Mouse (Mus musculus) neural tube, embryonic 12.5 days (tissue): Measurements from ENCODE around the gene Trabd2b. TPM values are rescaled to one million over a fixed set of nuclear protein-coding genes. Genes with fewer than 3 reads are reported as not detected.

ENCODE experiments used
- ATAC-seq: fragments of 200-750 bp; cut with Nextera tagmentation; 2 replicates; pipeline ENCODE4 v1.8.0; 2017; ENCODE audit warnings: low read depth, mild to moderate bottlenecking, moderate TSS enrichment, moderate library complexity; ENCODE audit not compliant: low FRiP score
- H3K27ac ChIP-seq: fragments of 300-500 bp; sonication (generic); 2 replicates; pipeline ENCODE4 v1.5.1; 2016
- H3K27me3 ChIP-seq: fragments of 300-500 bp; sonication (generic); replicated peaks from 2 replicates; pipeline ENCODE4 v1.6.1; 2016; ENCODE audit warnings: mild to moderate bottlenecking
- H3K36me3 ChIP-seq: fragments of 300-500 bp; sonication (generic); 2 replicates; pipeline ENCODE4 v1.6.1; 2016; ENCODE audit warnings: mild to moderate bottlenecking
- H3K4me1 ChIP-seq: fragments of 300-500 bp; sonication (generic); 2 replicates; pipeline ENCODE4 v1.6.1; 2016
- H3K4me2 ChIP-seq: fragments of 300-500 bp; sonication (generic); replicated peaks from 2 replicates; pipeline ENCODE4 v1.6.1; 2016; ENCODE audit warnings: mild to moderate bottlenecking
- H3K4me3 ChIP-seq: fragments of 300-500 bp; sonication (generic); 2 replicates; pipeline ENCODE4 v1.5.1; 2016
- H3K9ac ChIP-seq: fragments of 300-500 bp; sonication (generic); 2 replicates; pipeline ENCODE4 v1.6.1; 2016; ENCODE audit warnings: mild to moderate bottlenecking
- H3K9me3 ChIP-seq: fragments of 300-500 bp; sonication (generic); 2 replicates; pipeline ENCODE4 v1.6.1; 2016; ENCODE audit warnings: mild to moderate bottlenecking
- WGBS: fragments of 180-500 bp; shearing (Covaris S2); methylation state at CpG from one replicate; pipeline ENCODE4 v1.1.7; 2016; 5-methylcytosine and 5-hydroxymethylcytosine counted together
- polyA plus RNA-seq: library from polyadenylated mRNA; unstranded; fragments of >200 nt; fragmentation: Nextera tagmentation; extraction: Ambion mirVana; gene quantifications from 2 replicates; pipeline ENCODE4 v1.2.1, GENCODE M21; 2016

Trabd2b gene
- polyA plus RNA-seq, 1 experiment from 2014 or later: 1.6 TPM

GRCm38 (mm10) chr4:114457111-114457510 is 50.6 kb downstream of the Trabd2b start:
- H3K4me2 ChIP-seq: no peak overlapping the region
- no peak for ATAC-seq
- H3K27ac ChIP-seq: no peak overlapping the region
- no peak overlapping the region for H3K9ac ChIP-seq
- H3K36me3 ChIP-seq: no peaks in the 10 kb centered on the region
- no peaks in the 10 kb centered on the region for H3K27me3 ChIP-seq
- H3K9me3 ChIP-seq: no peaks in the 10 kb centered on the region
- 94% methylated on average over 2 of the region's 2 CpGs for WGBS
- no peak overlapping the region for H3K4me3 ChIP-seq
- peaks cover 9% of the 10 kb centered on the region for H3K4me1 ChIP-seq

DNA sequence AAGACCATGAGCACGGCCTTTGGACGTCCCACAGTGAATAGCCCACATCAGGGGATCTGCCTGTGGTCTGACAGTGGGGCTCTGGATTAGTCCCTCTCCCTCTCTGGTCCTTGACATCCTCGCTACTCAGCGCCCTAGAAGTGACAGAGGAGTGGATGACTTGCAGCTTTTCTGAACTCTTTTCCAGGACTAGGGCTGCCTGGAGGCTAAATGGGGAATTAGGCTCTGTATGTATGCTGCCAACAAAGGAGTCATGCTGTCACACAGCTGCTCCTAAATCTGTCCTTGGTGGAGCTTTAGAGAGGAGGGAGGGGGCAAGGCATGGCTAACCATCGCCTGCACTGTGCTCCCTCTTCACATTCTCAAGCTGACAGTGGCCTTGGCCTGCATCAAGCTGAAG is 53.1 kb downstream of the Trabd2b start:
- WGBS: 23% methylated on average over 5 of the region's 5 CpGs
- ATAC-seq: peak; percentile 67
- Histone ChIP-seq H3K9ac (no peak overlapping the region), H3K36me3 (no peaks in the 10 kb centered on the region), H3K27me3 (no peaks in the 10 kb centered on the region), H3K9me3 (no peaks in the 10 kb centered on the region), H3K4me2 (no peak overlapping the region), H3K4me3 (no peak overlapping the region), H3K4me1 (peaks cover 9% of the 10 kb centered on the region), H3K27ac (no peak overlapping the region)

GRCm38 (mm10) chr4:114460401-114460800 is 53.9 kb downstream of the Trabd2b start:
- 82% methylated on average over 5 of the region's 5 CpGs for WGBS
- no peak overlapping the region for H3K9ac ChIP-seq
- H3K9me3 ChIP-seq: no peaks in the 10 kb centered on the region
- no peaks in the 10 kb centered on the region for H3K36me3 ChIP-seq
- peaks cover 9% of the 10 kb centered on the region for H3K4me1 ChIP-seq
- H3K27me3 ChIP-seq: no peaks in the 10 kb centered on the region
- no peak overlapping the region for H3K4me3 ChIP-seq
- no peak overlapping the region for H3K4me2 ChIP-seq
- no peak for ATAC-seq
- H3K27ac ChIP-seq: no peak overlapping the region

- Histone ChIP-seq H3K27ac (no peak overlapping the region), H3K27me3 (no peaks in the 10 kb centered on the region), H3K4me3 (no peak overlapping the region), H3K4me2 (no peak overlapping the region), H3K9me3 (no peaks in the 10 kb centered on the region), H3K4me1 (peaks cover 9% of the 10 kb centered on the region), H3K9ac (no peak overlapping the region), H3K36me3 (no peaks in the 10 kb centered on the region)
- WGBS: 89% methylated on average over 5 of the region's 5 CpGs
- ATAC-seq: no peak
Observed at GRCm38 (mm10) chr4:114461093-114461492, 54.6 kb downstream of the Trabd2b start.

DNA sequence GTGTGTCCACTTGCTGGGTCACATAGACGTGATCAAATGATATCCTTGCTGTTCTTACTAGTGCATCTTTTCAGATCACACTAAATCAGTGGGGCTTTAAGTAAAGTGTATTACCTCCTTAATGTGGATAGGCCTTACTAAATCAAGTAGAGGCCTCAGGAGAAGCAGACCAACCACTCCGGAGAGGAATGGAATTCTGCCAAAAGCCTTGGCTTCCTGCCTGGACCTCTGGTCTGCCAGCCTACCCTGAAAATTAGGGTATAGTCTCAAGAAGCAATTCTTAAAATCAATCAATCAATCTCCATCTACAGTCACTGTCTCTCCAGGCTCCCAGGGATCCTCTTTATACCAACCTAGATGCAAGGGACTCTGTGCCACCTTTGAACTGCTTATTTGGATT is 59.1 kb downstream of the Trabd2b start:
- Histone ChIP-seq H3K4me3 (no peak overlapping the region), H3K9ac (no peak overlapping the region), H3K27ac (no peak overlapping the region), H3K9me3 (no peaks in the 10 kb centered on the region), H3K36me3 (no peaks in the 10 kb centered on the region), H3K27me3 (no peaks in the 10 kb centered on the region), H3K4me1 (no peaks in the 10 kb centered on the region), H3K4me2 (no peak overlapping the region)
- ATAC-seq: no peak
- WGBS: 73% methylated on average over 2 of the region's 2 CpGs

DNA sequence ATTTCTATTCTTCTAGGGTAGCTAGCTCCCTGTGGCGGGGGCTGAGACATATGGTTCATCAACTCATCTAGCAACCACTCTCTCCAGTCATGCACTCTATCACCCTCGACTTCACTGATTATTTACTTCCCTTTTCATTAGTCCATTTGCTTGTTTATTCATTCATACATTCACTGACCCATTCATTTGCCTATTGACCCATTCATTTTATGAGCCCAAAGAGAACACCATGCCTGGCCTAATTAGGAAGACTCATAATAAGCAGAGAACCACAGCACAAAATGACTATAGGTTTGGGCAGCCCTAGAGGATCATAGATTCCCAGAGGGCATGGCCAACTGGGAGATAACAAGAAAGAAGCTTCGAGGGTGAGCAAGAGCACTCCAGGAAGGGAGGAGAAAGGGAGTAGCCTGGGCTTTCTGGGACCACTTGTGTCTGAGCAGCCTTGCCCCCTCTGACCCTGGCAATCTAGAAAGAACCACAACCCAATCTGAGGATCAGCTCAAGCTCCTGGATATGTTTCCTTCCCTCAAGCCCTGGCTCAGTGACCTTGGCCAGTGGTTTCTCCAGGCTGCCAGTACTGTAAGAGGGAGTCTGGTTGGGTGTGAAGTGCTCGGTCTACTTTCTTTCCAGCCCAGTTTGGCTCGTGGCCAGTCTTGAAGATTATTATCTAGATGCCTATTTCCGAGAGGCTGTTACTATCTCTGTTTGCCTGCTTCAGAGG is 61.0 kb downstream of the Trabd2b start:
- Histone ChIP-seq H3K27me3 (no peaks in the 10 kb centered on the region), H3K9me3 (no peaks in the 10 kb centered on the region), H3K36me3 (no peaks in the 10 kb centered on the region), H3K4me2 (no peak overlapping the region), H3K4me3 (no peak overlapping the region), H3K4me1 (no peaks in the 10 kb centered on the region), H3K27ac (no peak overlapping the region), H3K9ac (no peak overlapping the region)
- no peak for ATAC-seq
- 64% methylated on average over 6 of the region's 6 CpGs for WGBS

- H3K27me3 ChIP-seq: no peaks in the 10 kb centered on the region
- no peaks in the 10 kb centered on the region for H3K9me3 ChIP-seq
- no peaks in the 10 kb centered on the region for H3K4me1 ChIP-seq
- no peak overlapping the region for H3K4me2 ChIP-seq
- ATAC-seq: no peak
- H3K36me3 ChIP-seq: no peaks in the 10 kb centered on the region
- 68% methylated on average over 7 of the region's 7 CpGs for WGBS
- no peak overlapping the region for H3K4me3 ChIP-seq
- H3K9ac ChIP-seq: no peak overlapping the region
- no peak overlapping the region for H3K27ac ChIP-seq
Observed at GRCm38 (mm10) chr4:114468095-114468429, 61.5 kb downstream of the Trabd2b start.

DNA sequence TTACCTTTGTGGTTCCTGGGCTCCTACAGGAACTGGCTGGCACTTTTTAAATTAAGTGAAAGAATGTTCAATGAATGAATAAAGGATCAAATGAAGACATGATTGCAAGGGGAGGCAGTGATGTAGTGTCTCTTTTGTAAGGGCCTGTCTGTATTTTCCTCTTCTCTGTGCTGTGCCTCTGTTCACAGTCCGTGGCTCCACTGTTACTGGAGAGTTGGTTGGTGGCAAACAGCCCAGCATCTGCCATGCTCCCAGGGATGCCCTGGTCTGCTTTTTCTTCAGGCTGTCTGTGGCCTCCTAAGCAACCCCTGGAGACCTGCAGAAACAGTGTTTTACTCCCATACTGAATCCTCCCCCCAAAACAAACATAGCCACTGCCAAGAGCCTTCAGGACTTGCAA is 63.4 kb downstream of the Trabd2b start:
- H3K4me3 ChIP-seq: no peak overlapping the region
- WGBS: 48% methylated on average over 1 of the region's 1 CpGs
- ATAC-seq: no peak
- H3K36me3 ChIP-seq: no peaks in the 10 kb centered on the region
- no peak overlapping the region for H3K9ac ChIP-seq
- no peaks in the 10 kb centered on the region for H3K4me1 ChIP-seq
- H3K4me2 ChIP-seq: no peak overlapping the region
- H3K27me3 ChIP-seq: no peaks in the 10 kb centered on the region
- no peak overlapping the region for H3K27ac ChIP-seq
- no peaks in the 10 kb centered on the region for H3K9me3 ChIP-seq

DNA sequence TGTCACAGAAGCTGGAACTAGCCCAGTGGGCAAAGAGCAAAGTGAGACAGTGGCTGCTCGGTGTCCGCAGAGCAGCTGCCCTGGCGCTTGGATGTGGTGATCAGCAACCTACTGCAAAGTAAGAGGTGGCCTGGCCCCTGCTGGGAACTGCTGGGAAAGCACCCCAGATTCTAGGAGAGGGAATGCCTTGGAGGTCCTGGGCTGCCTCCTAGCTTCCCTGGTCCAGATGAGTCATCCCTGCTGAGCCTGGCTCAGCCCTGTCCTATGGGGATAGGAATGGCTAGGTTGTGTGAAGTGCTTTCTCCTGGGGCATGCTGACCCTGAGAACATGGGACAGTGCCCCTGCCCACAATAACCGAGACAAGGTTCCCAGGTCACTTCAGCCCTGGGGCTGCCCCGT is 65.6 kb downstream of the Trabd2b start:
- no peak for ATAC-seq
- WGBS: 78% methylated on average over 5 of the region's 5 CpGs
- no peaks in the 10 kb centered on the region for H3K36me3 ChIP-seq
- no peaks in the 10 kb centered on the region for H3K27me3 ChIP-seq
- H3K4me2 ChIP-seq: no peak overlapping the region
- H3K4me3 ChIP-seq: no peak overlapping the region
- H3K9me3 ChIP-seq: no peaks in the 10 kb centered on the region
- no peak overlapping the region for H3K27ac ChIP-seq
- no peak overlapping the region for H3K9ac ChIP-seq
- H3K4me1 ChIP-seq: 0 out of 2 replicates have a peak, but pooled peaks cover 4% of the 10 kb centered on the region

DNA sequence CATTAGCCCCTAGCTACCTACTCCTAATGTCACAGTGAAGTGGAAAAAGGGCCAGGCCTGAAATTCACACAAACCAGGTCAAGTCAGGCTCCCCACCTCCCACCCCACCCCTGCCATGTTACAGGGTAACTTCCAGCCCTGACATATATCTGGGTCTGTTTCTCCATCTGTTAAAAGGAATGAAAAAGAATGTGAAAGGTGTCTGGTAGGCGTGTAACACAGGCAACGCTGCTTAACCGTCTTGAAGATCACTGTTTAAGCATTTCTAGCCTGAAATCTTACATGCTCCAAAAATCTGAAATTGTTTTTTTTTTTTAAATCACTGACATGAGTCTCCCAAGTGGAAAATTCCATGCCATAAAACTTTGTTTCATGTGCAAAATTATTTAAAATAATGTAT is 69.8 kb downstream of the Trabd2b start:
- H3K36me3 ChIP-seq: no peaks in the 10 kb centered on the region
- H3K4me1 ChIP-seq: peaks cover 11% of the 10 kb centered on the region; the same call in 1 of the 2 replicates
- H3K9ac ChIP-seq: no peak overlapping the region
- H3K4me3 ChIP-seq: no peak overlapping the region
- no peak overlapping the region for H3K4me2 ChIP-seq
- 88% methylated on average over 3 of the region's 3 CpGs for WGBS
- H3K9me3 ChIP-seq: no peaks in the 10 kb centered on the region
- no peaks in the 10 kb centered on the region for H3K27me3 ChIP-seq
- ATAC-seq: no peak
- no peak overlapping the region for H3K27ac ChIP-seq

GRCm38 (mm10) chr4:114477082-114477771 is 70.7 kb downstream of the Trabd2b start:
- Histone ChIP-seq H3K9ac (no peak overlapping the region), H3K27ac (no peak overlapping the region), H3K4me1 (peaks cover 17% of the 10 kb centered on the region; the same call in 1 of the 2 replicates), H3K4me2 (no peak overlapping the region), H3K36me3 (no peaks in the 10 kb centered on the region), H3K9me3 (no peaks in the 10 kb centered on the region), H3K27me3 (no peaks in the 10 kb centered on the region), H3K4me3 (no peak overlapping the region)
- WGBS: 41% methylated on average over 11 of the region's 11 CpGs
- peak; percentile 21; the same call in 1 of the 2 replicates for ATAC-seq

DNA sequence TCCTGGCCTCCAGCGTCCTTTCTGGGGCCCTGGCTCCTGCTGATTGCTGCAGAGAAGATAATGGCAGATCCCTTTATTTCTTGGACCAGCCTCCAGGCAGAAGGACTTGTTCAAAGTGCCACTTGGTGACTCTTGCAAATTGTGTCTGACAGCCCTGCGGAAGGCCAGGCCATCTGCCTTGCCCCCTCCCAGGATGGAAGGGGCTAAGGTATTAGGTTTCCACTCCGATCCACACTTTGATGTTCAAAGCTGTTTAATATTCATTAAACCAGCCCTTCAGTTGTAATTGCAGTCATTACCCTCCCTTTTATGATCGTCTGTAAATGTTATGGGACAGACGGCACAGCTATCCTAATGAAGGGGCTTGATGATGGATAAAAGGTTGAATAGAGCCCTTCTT is 75.0 kb downstream of the Trabd2b start:
- Histone ChIP-seq H3K27ac (no peak overlapping the region; the same call in 1 of the 2 replicates), H3K27me3 (no peaks in the 10 kb centered on the region), H3K4me2 (no peak overlapping the region), H3K4me1 (peaks cover 17% of the 10 kb centered on the region; the same call in 1 of the 2 replicates), H3K4me3 (no peak overlapping the region), H3K36me3 (no peaks in the 10 kb centered on the region), H3K9ac (no peak overlapping the region), H3K9me3 (no peaks in the 10 kb centered on the region)
- 13% methylated on average over 5 of the region's 5 CpGs for WGBS
- ATAC-seq: no peak

- H3K27me3 ChIP-seq: no peaks in the 10 kb centered on the region
- H3K9me3 ChIP-seq: 0 out of 2 replicates have a peak, but pooled peaks cover 3% of the 10 kb centered on the region
- H3K27ac ChIP-seq: no peak overlapping the region
- no peak overlapping the region for H3K4me2 ChIP-seq
- H3K9ac ChIP-seq: no peak overlapping the region
- 66% methylated on average over 2 of the region's 2 CpGs for WGBS
- H3K36me3 ChIP-seq: no peaks in the 10 kb centered on the region
- ATAC-seq: no peak
- H3K4me3 ChIP-seq: no peak overlapping the region
- H3K4me1 ChIP-seq: peaks cover 11% of the 10 kb centered on the region
Observed at GRCm38 (mm10) chr4:114484173-114484572, 77.6 kb downstream of the Trabd2b start.
